Mouse (Mus musculus): ENCODE data around the gene Tmem9b. TPM values are rescaled to one million over a fixed set of nuclear protein-coding genes. Genes with fewer than 3 reads are reported as not detected.
A peak's percentile ranks its signal among the peaks of the same experiment; 100 is the strongest.

The Tmem9b gene
- polyA plus RNA-seq (2012; rRNA removed) = 26.4 and 53.9 TPM in 2 replicates

- H3K4me1 ChIP-seq (ENCODE audit: control insufficient read depth, insufficient read depth, insufficient read length, low read length) = peaks cover 3% of the 10 kb centered on the region; the same call in 1 of the 2 replicates
- under 1% methylated on average over 74 of the region's 74 CpGs for WGBS
- H3K4me3 ChIP-seq (ENCODE audit: low read depth, low read length) = peak within 1 kb of the TSS; percentile 98
- H3K27me3 ChIP-seq (ENCODE audit: control insufficient read depth, insufficient read depth, low read length) = no peaks in the 10 kb centered on the region
- H3K36me3 ChIP-seq (ENCODE audit: control insufficient read depth, insufficient read depth, low read length) = peaks cover 7% of the 10 kb centered on the region; the same call in 1 of the 2 replicates
- H3K27ac ChIP-seq (ENCODE audit: insufficient read depth, low read depth, low read length) = peak within 1 kb of the TSS; percentile 86
- TF ChIP-seq CTCF (IDR thresholded peaks at IDR 0.05; ENCODE audit: extremely low read depth, insufficient read length, insufficient replicate concordance, low read depth, low read length) (no peak), POLR2A (IDR thresholded peaks at IDR 0.05; ENCODE audit: low read depth, low read length) (peak; percentile 63)
Observed at GRCm38 (mm10) chr7:109752008-109752925, at the start of gene Tmem9b. Gene Tmem9b, minus strand, starts transcription at chr7:109752875.

GRCm38 (mm10) chr7:109800626-109801025 is 48.0 kb upstream of the Tmem9b start:
- Histone ChIP-seq H3K4me3 (ENCODE audit: low read depth, low read length) (no peak overlapping the region), H3K36me3 (ENCODE audit: control insufficient read depth, insufficient read depth, low read length) (no peaks in the 10 kb centered on the region), H3K27me3 (ENCODE audit: control insufficient read depth, insufficient read depth, low read length) (no peaks in the 10 kb centered on the region), H3K27ac (ENCODE audit: insufficient read depth, low read depth, low read length) (no peak overlapping the region), H3K4me1 (ENCODE audit: control insufficient read depth, insufficient read depth, insufficient read length, low read length) (0 out of 2 replicates have a peak, but pooled peaks cover 2% of the 10 kb centered on the region)
- 73% methylated on average over 4 of the region's 4 CpGs for WGBS
- no peak for TF ChIP-seq POLR2A (IDR thresholded peaks at IDR 0.05; ENCODE audit: low read depth, low read length)
- no peak for TF ChIP-seq CTCF (IDR thresholded peaks at IDR 0.05; ENCODE audit: extremely low read depth, insufficient read length, insufficient replicate concordance, low read depth, low read length)

- H3K4me3 ChIP-seq (ENCODE audit: low read depth, low read length) = no peak overlapping the region
- TF ChIP-seq POLR2A (IDR thresholded peaks at IDR 0.05; ENCODE audit: low read depth, low read length) (no peak), CTCF (IDR thresholded peaks at IDR 0.05; ENCODE audit: extremely low read depth, insufficient read length, insufficient replicate concordance, low read depth, low read length) (no peak)
- no peak overlapping the region for H3K27ac ChIP-seq (ENCODE audit: insufficient read depth, low read depth, low read length)
- no peaks in the 10 kb centered on the region for H3K36me3 ChIP-seq (ENCODE audit: control insufficient read depth, insufficient read depth, low read length)
- H3K27me3 ChIP-seq (ENCODE audit: control insufficient read depth, insufficient read depth, low read length) = no peaks in the 10 kb centered on the region
- H3K4me1 ChIP-seq (ENCODE audit: control insufficient read depth, insufficient read depth, insufficient read length, low read length) = 0 out of 2 replicates have a peak, but pooled peaks cover 2% of the 10 kb centered on the region
- WGBS = 51% methylated on average over 11 of the region's 11 CpGs
Observed at GRCm38 (mm10) chr7:109799168-109799567, 46.5 kb upstream of the Tmem9b start.

GRCm38 (mm10) chr7:109795564-109795963 is 42.9 kb upstream of the Tmem9b start:
- whole genome bisulfite sequencing = 55% methylated on average over 5 of the region's 5 CpGs

GRCm38 (mm10) chr7:109794556-109794955 is 41.9 kb upstream of the Tmem9b start:
- WGBS = 70% methylated on average over 2 of the region's 2 CpGs

More at GRCm38 (mm10) chr7:109795564-109795963, 42.9 kb upstream of the Tmem9b start:
- no peak for TF ChIP-seq POLR2A (IDR thresholded peaks at IDR 0.05; ENCODE audit: low read depth, low read length)
- no peak for TF ChIP-seq CTCF (IDR thresholded peaks at IDR 0.05; ENCODE audit: extremely low read depth, insufficient read length, insufficient replicate concordance, low read depth, low read length)
- Histone ChIP-seq H3K27me3 (ENCODE audit: control insufficient read depth, insufficient read depth, low read length) (no peaks in the 10 kb centered on the region), H3K4me3 (ENCODE audit: low read depth, low read length) (no peak overlapping the region), H3K36me3 (ENCODE audit: control insufficient read depth, insufficient read depth, low read length) (no peaks in the 10 kb centered on the region), H3K4me1 (ENCODE audit: control insufficient read depth, insufficient read depth, insufficient read length, low read length) (0 out of 2 replicates have a peak, but pooled peaks cover 2% of the 10 kb centered on the region), H3K27ac (ENCODE audit: insufficient read depth, low read depth, low read length) (no peak overlapping the region)

GRCm38 (mm10) chr7:109792759-109793158 is 40.1 kb upstream of the Tmem9b start:
- no peak overlapping the region for H3K27ac ChIP-seq (ENCODE audit: insufficient read depth, low read depth, low read length)
- H3K4me1 ChIP-seq (ENCODE audit: control insufficient read depth, insufficient read depth, insufficient read length, low read length) = no peaks in the 10 kb centered on the region
- no peak for TF ChIP-seq POLR2A (IDR thresholded peaks at IDR 0.05; ENCODE audit: low read depth, low read length)
- TF ChIP-seq CTCF (IDR thresholded peaks at IDR 0.05; ENCODE audit: extremely low read depth, insufficient read length, insufficient replicate concordance, low read depth, low read length) = peak; percentile 37; the same call in 1 of the 2 replicates
- WGBS = 66% methylated on average over 2 of the region's 2 CpGs
- no peak overlapping the region for H3K4me3 ChIP-seq (ENCODE audit: low read depth, low read length)
- H3K27me3 ChIP-seq (ENCODE audit: control insufficient read depth, insufficient read depth, low read length) = no peaks in the 10 kb centered on the region
- no peaks in the 10 kb centered on the region for H3K36me3 ChIP-seq (ENCODE audit: control insufficient read depth, insufficient read depth, low read length)

More at GRCm38 (mm10) chr7:109794556-109794955, 41.9 kb upstream of the Tmem9b start:
- no peaks in the 10 kb centered on the region for H3K27me3 ChIP-seq (ENCODE audit: control insufficient read depth, insufficient read depth, low read length)
- H3K27ac ChIP-seq (ENCODE audit: insufficient read depth, low read depth, low read length) = no peak overlapping the region
- 0 out of 2 replicates have a peak, but pooled peaks cover 2% of the 10 kb centered on the region for H3K4me1 ChIP-seq (ENCODE audit: control insufficient read depth, insufficient read depth, insufficient read length, low read length)
- TF ChIP-seq POLR2A (IDR thresholded peaks at IDR 0.05; ENCODE audit: low read depth, low read length) (no peak), CTCF (IDR thresholded peaks at IDR 0.05; ENCODE audit: extremely low read depth, insufficient read length, insufficient replicate concordance, low read depth, low read length) (no peak)
- H3K36me3 ChIP-seq (ENCODE audit: control insufficient read depth, insufficient read depth, low read length) = no peaks in the 10 kb centered on the region
- H3K4me3 ChIP-seq (ENCODE audit: low read depth, low read length) = no peak overlapping the region

- Histone ChIP-seq H3K27ac (ENCODE audit: insufficient read depth, low read depth, low read length) (no peak overlapping the region), H3K27me3 (ENCODE audit: control insufficient read depth, insufficient read depth, low read length) (no peaks in the 10 kb centered on the region), H3K4me1 (ENCODE audit: control insufficient read depth, insufficient read depth, insufficient read length, low read length) (no peaks in the 10 kb centered on the region), H3K4me3 (ENCODE audit: low read depth, low read length) (no peak overlapping the region), H3K36me3 (ENCODE audit: control insufficient read depth, insufficient read depth, low read length) (no peaks in the 10 kb centered on the region)
- TF ChIP-seq CTCF (IDR thresholded peaks at IDR 0.05; ENCODE audit: extremely low read depth, insufficient read length, insufficient replicate concordance, low read depth, low read length) = no peak
- TF ChIP-seq POLR2A (IDR thresholded peaks at IDR 0.05; ENCODE audit: low read depth, low read length) = no peak
- WGBS = 49% methylated on average over 3 of the region's 3 CpGs
Observed at GRCm38 (mm10) chr7:109790818-109791217, 38.1 kb upstream of the Tmem9b start.

Data from small intestine, adult 2 months (tissue).